Mouse (Mus musculus) neural tube, embryonic 10.5 days (tissue): Measurements from ENCODE around the gene Mt4.
A peak's percentile ranks its signal among the peaks of the same experiment; 100 is the strongest.

Experiments
- DNase-seq: peaks from one replicate; pipeline ENCODE4 v3.0.0-alpha.2; 2017; ENCODE audit warnings: low spot score; ENCODE audit errors: extremely low spot score

Mt4 gene

GRCm38 (mm10) chr8:94136933-94137332 lies at the start of gene Mt4:
Gene Mt4 (plus strand): TSS chr8:94137197.
- DNase-seq, result no peak

- no peak for DNase-seq
Measured at GRCm38 (mm10) chr8:94087964-94088363, 49.0 kb upstream of the Mt4 start.

GRCm38 (mm10) chr8:94089715-94090114 lies 47.3 kb upstream of the Mt4 start:
- no peak for DNase-seq

GRCm38 (mm10) chr8:94092848-94093247 lies 44.1 kb upstream of the Mt4 start:
- no peak for DNase-seq

GRCm38 (mm10) chr8:94094281-94094680 lies 42.7 kb upstream of the Mt4 start:
- DNase-seq, result no peak

- DNase-seq, result peak; percentile 98
Measured at GRCm38 (mm10) chr8:94098081-94098974, 38.7 kb upstream of the Mt4 start, which contains the start of gene Bbs2. Gene Bbs2 (minus strand): TSS chr8:94098928.

- DNase-seq, result no peak
Measured at GRCm38 (mm10) chr8:94098996-94099395, 38.0 kb upstream of the Mt4 start.

- no peak for DNase-seq
Measured at GRCm38 (mm10) chr8:94104146-94104545, 32.9 kb upstream of the Mt4 start.

GRCm38 (mm10) chr8:94107871-94108270 lies 29.1 kb upstream of the Mt4 start:
- DNase-seq, result no peak

- DNase-seq, result no peak
Measured at GRCm38 (mm10) chr8:94109396-94109795, 27.6 kb upstream of the Mt4 start.

GRCm38 (mm10) chr8:94109835-94110234 lies 27.2 kb upstream of the Mt4 start:
- no peak for DNase-seq

GRCm38 (mm10) chr8:94110526-94111177 lies 26.3 kb upstream of the Mt4 start:
- no peak for DNase-seq

GRCm38 (mm10) chr8:94113435-94113834 lies 23.6 kb upstream of the Mt4 start:
- no peak for DNase-seq

GRCm38 (mm10) chr8:94113972-94114371 lies 23.0 kb upstream of the Mt4 start:
- DNase-seq, result no peak

- DNase-seq, result peak; percentile 52
Measured at GRCm38 (mm10) chr8:94118776-94119430, 18.1 kb upstream of the Mt4 start.

GRCm38 (mm10) chr8:94121625-94122024 lies 15.4 kb upstream of the Mt4 start:
- no peak for DNase-seq

- DNase-seq, result no peak
Measured at GRCm38 (mm10) chr8:94122711-94123468, 14.1 kb upstream of the Mt4 start.

- no peak for DNase-seq
Measured at GRCm38 (mm10) chr8:94127711-94128110, 9.3 kb upstream of the Mt4 start.

GRCm38 (mm10) chr8:94129133-94129789 lies 7.7 kb upstream of the Mt4 start:
- no peak for DNase-seq

- DNase-seq, result no peak
Measured at GRCm38 (mm10) chr8:94130126-94130525, 6.9 kb upstream of the Mt4 start.

GRCm38 (mm10) chr8:94132096-94132495 lies 4.9 kb upstream of the Mt4 start:
- DNase-seq, result no peak
